ENCODE assay signal across 14 mouse cellular contexts in genomic region chr3:100715367-100715766, GRCm38 (mm10).
"Had no signal": no experiment of that assay in that cellular context is flagged by ENCODE, and none has a peak within 500 bp of the region (broad histone marks: within the 10 kb centered on the region; RNA-seq: fewer than 3 reads in every experiment).

No protein-coding gene starts in this region.

- H3K4me1 ChIP-seq: midbrain, embryonic 13.5 days had no signal

- H3K27me3 ChIP-seq: limb, embryonic 12.5 days; limb, embryonic 15.5 days; midbrain, embryonic 13.5 days had no signal

- DNase-seq: kidney, postnatal 14 days; kidney, postnatal 4 days; left cerebral cortex, postnatal 4 days; liver, postnatal 0 days; lung, embryonic 14.5 days; thymus, adult 18-20 months; thymus, postnatal 36 days had no signal

- H3K27ac ChIP-seq: limb, embryonic 12.5 days; limb, embryonic 15.5 days; liver, embryonic 14.5 days; macrophage; midbrain, embryonic 13.5 days had no signal

- H3K36me3 ChIP-seq: limb, embryonic 12.5 days; limb, embryonic 15.5 days; midbrain, embryonic 13.5 days had no signal

- H3K9me3 ChIP-seq: limb, embryonic 12.5 days; limb, embryonic 15.5 days; midbrain, embryonic 13.5 days had no signal

- H3K4me2 ChIP-seq: limb, embryonic 12.5 days; limb, embryonic 15.5 days; liver, embryonic 11.5 days; lung, embryonic 14.5 days; midbrain, embryonic 13.5 days had no signal

- H3K4me3 ChIP-seq: limb, embryonic 12.5 days; limb, embryonic 15.5 days; midbrain, embryonic 13.5 days had no signal

- H3K9ac ChIP-seq: limb, embryonic 12.5 days; limb, embryonic 15.5 days; liver, embryonic 14.5 days; liver, postnatal 0 days; lung, embryonic 14.5 days; midbrain, embryonic 13.5 days had no signal

- ATAC-seq: liver, postnatal 0 days; lung, postnatal 0 days; midbrain, embryonic 13.5 days had no signal
